Mouse (Mus musculus) Patski (cell line): ENCODE measurements at regions not wholly inside any gene's neighbourhood (a gene's known extent, or its start where the extent isn't known, plus 50 kb on each side); places are given as distances from the start of the nearest gene placed in this dataset.
A peak's percentile ranks its signal among the peaks of the same experiment; 100 is the strongest.

Experiments
- ATAC-seq: fragments of 100-300 bp; one replicate; pipeline ENCODE4 v1.8.0; 2021
- CTCF ChIA-PET: fragments of 350-600 bp; sonication (Branson Sonifier 250); formaldehyde crosslinking; loops from one replicate; lab custom pipeline; 2022; ENCODE audit warnings: inconsistent platforms; lab: Charles Lee
- POLR2A ChIA-PET: fragments of 350-600 bp; sonication (Branson Sonifier 250); formaldehyde crosslinking; loops from one replicate; lab custom pipeline; 2022; ENCODE audit warnings: antibody characterized with exemption, inconsistent platforms; lab: Charles Lee
- DNase-seq: peaks from one replicate; pipeline ENCODE4 v3.0.0-alpha.2; 2011; ENCODE audit warnings: low read depth, low spot score
- H3K27me3 ChIP-seq: fragments of 371-371 bp; one replicate; pipeline ENCODE4 v1.5.1; 2021
- CTCF ChIP-seq: fragments of 100-300 bp; IDR thresholded peaks from one replicate; pipeline ENCODE4 v1.5.1; 2021
- in situ Hi-C: fragments of 300-500 bp; cut with MboI; formaldehyde crosslinking; loops from 3 replicates; pipeline ENCODE4 v1.11.1; 2018; ENCODE audit warnings: low pct_unique_long_range_greater_than_20kb, mixed read lengths

DNA sequence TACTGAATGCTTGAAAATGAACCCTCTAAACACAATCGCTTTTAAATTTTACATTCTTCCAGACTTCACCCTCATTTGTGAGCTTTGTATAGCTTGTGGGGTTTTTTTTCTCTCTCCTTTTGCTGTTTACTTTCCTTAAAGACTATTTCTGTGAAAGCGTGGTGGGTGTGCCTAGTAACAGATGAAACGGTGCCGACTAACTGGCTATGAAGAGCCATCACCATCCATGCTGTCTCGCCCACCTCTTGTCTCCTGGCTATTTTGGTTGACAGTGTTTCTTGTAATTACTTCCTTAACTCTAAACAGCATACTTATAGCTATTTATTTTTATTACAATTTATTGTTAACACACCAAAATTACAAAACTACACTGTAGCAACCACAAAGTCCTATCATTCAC is 85.6 kb upstream of the Slc35f3 start:
- TF ChIP-seq CTCF: no peak
- peaks cover 35% of the 10 kb centered on the region for H3K27me3 ChIP-seq
- ChIA-PET CTCF (no interaction called here), POLR2A (no interaction called here)
- in situ Hi-C loops: no loop called here
- DNase-seq: no peak
- ATAC-seq: no peak

GRCm38 (mm10) chr8:126214571-126214970 is 83.8 kb upstream of the Slc35f3 start:
- DNase-seq (no peak), ATAC-seq (no peak)
- in situ Hi-C loops: no loop called here
- CTCF ChIA-PET: interaction anchor here (1.2 kb wide), 1 partner anchor 736 kb away, joined by 3 read pairs; no protein-coding TSS in a partner anchor
- POLR2A ChIA-PET: no interaction called here
- peaks cover 33% of the 10 kb centered on the region for H3K27me3 ChIP-seq
- no peak for TF ChIP-seq CTCF

DNA sequence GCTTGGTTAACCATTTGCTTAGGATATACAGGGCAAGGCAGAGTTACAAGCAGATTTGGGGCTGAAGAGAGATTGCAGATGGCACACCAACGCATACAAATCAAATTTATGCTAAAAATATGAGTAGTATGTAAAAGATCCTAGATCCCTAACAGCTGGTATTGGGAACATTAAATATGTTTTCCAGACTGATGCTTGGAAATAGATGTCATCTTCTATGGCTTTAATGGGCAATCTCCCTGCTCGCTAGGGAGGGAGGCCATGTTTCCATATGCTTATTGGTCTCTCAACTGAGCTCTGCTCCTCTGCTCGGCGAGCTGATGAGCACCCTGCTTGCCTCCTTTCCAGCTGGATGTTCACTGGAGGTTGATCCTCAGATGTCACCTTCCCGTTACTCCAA is 82.0 kb upstream of the Slc35f3 start:
- peaks cover 30% of the 10 kb centered on the region for H3K27me3 ChIP-seq
- in situ Hi-C loops: no loop called here
- TF ChIP-seq CTCF: no peak
- no peak for DNase-seq
- CTCF ChIA-PET: no interaction called here
- ATAC-seq: no peak
- POLR2A ChIA-PET: interaction anchor here (0.6 kb wide), 1 partner anchor 370 kb away, joined by 3 read pairs; no protein-coding TSS in a partner anchor

DNA sequence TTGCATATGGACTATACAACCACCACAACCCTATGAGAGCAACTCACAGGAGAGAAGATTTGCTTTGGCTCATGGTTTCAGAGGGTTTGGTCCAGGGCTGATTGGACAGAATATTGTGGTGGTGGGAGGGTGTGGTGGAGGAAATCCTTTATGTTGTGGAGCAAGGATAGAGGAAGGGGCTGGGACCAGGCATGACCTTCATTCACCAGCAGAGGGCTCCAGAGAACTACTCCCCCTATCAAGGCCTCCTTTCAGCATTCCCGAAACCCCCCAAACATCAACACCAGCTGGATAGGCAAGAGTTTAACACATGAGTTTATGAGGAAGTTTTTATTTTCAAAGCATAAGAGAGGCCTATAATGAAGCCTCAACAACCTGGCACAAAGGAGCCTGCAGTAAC is 76.7 kb upstream of the Slc35f3 start:
- no peak for DNase-seq

DNA sequence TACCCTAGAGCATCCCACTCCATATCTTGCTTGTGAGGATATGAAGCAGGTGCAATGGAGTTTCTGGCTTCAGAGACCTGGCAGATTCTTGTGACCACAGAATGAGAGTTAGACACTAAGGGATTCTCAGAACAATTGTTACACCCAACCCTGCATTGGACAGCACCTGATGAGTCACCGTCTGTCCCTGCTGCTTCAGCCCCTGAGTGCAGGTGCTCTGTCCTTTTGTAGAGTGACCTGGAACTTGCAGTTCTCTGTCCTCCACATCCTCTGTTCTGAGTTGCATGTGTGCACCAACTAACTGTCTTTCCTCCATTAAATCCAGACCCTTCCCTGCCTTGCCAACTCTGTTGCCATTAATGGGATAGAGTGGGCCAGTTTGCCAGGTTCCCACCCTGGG is 66.6 kb upstream of the Slc35f3 start:
- POLR2A ChIA-PET: no interaction called here
- CTCF ChIA-PET: no interaction called here
- no peak for DNase-seq
- H3K27me3 ChIP-seq: peaks cover 53% of the 10 kb centered on the region
- TF ChIP-seq CTCF: no peak
- ATAC-seq: no peak
- in situ Hi-C loops: no loop called here

More for the DNA sequence above, 76.7 kb upstream of the Slc35f3 start:
- no peak for ATAC-seq
- peaks cover 12% of the 10 kb centered on the region for H3K27me3 ChIP-seq
- ChIA-PET POLR2A (no interaction called here), CTCF (no interaction called here)
- TF ChIP-seq CTCF: peak; percentile 58
- in situ Hi-C loops: no loop called here

DNA sequence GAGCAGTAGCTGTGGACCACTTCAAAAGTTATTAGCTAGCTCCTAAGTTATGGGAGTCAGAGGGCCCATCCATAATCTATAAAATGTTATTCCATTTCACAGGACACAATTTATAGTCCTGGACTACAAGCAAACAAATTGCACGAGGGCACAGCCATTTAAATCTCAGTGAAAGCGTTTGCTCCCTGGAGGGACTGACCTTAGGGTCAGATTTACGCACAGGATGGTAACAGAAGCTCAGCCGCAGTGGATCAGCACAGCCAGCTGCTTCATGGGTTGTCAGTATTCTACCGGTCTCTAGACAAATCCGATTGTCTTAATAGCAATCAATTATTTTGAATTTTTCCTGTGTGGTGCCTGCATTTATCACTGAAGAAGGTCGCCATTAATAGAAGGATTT is 65.8 kb upstream of the Slc35f3 start:
- no peak for DNase-seq
- H3K27me3 ChIP-seq: peaks cover 54% of the 10 kb centered on the region
- in situ Hi-C loops: no loop called here
- TF ChIP-seq CTCF: no peak
- ChIA-PET POLR2A (no interaction called here), CTCF (no interaction called here)
- no peak for ATAC-seq

DNA sequence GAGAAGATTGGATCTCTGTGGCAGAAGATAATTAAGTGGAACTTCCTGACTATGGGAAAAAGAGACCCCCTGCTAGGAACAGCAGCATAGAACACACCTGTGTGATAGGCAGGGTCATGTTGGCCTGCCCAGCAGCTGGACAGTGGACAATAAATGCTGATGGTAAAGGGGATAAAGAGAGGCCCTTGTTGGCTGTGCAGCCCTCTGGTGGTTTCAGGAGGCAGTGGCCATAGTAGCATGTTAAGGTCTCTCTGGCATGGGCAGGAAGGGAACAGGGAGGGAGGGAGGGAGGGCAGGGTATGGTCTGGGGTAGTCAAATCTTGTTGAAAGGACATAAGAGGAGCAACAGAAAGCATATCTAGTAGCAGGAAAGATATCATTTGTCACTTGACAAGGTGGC is 58.7 kb upstream of the Slc35f3 start:
- POLR2A ChIA-PET: no interaction called here

DNA sequence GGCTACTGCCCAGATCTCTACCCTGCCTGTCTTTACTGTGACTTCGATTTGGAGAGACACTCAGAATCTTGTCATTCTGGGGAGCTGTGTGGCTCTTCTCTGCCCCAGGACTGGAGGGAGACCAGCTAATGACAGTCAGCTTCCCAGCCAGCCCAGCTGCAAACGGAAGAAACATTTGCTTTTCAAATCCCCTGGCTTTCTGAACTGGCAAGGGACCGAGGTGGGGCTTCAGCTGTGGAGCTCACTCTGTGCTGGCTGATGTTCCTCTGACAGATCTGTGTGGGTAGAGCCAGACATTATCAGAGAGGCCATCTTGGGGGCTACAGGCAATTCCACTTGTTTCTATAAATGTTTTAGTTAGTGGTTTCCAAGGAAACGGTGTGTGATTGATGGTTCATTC is 54.0 kb upstream of the Slc35f3 start:
- DNase-seq: no peak
- H3K27me3 ChIP-seq: peaks cover 61% of the 10 kb centered on the region
- ChIA-PET POLR2A (no interaction called here), CTCF (interaction anchor here (0.6 kb wide), 1 partner anchor 338 kb away, joined by 3 read pairs; no protein-coding TSS in a partner anchor)
- no peak for TF ChIP-seq CTCF
- in situ Hi-C loops: no loop called here
- no peak for ATAC-seq

More for the DNA sequence above, 58.7 kb upstream of the Slc35f3 start:
- in situ Hi-C loops: no loop called here
- ATAC-seq (no peak), DNase-seq (no peak)
- CTCF ChIA-PET: no interaction called here
- no peak for TF ChIP-seq CTCF
- H3K27me3 ChIP-seq: peaks cover 56% of the 10 kb centered on the region
